Mouse (Mus musculus) frontal cortex, adult 2 months (tissue): ENCODE data around the gene Echs1. TPM values are rescaled to one million over a fixed set of nuclear protein-coding genes. Genes with fewer than 3 reads are reported as not detected.

Source experiments
- DNase-seq, 2 experiments: peaks; one replicate each; pipeline ENCODE4 v3.0.0; 2022; ENCODE audit warnings: low spot score in 1 of 2; ENCODE audit errors: extremely low spot score in 1 of 2
- polyA plus RNA-seq: library from polyadenylated mRNA; depleted of rRNA; stranded (reverse); fragments of >200 nt; gene quantifications from 2 replicates; pipeline ENCODE4 v1.2.3, GENCODE M21; 2012

Gene Echs1
- polyA plus RNA-seq, 1 experiment, result 72.0 TPM

DNA sequence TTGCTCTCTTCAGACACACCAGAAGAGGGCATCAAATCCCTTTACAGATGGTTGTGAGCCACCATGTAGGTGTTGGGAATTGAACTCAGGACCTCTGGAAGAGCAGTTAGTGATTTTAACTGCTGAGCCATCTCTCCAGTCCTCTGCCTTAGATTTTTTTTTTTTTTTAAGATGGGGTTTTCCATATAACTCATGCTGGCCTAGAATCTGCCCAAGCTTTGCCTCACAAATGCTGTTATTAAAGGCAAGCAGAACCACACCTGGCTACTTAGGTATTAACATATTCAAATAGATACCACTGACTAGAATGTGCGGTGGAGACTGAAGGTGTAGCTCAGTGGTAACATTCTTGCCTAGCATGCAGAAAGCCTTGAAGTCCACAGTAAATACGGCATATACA lies 4.2 kb upstream of the Echs1 start:
- no peak for DNase-seq

- peak; percentile 52 to 73 for DNase-seq
Observed at GRCm38 (mm10) chr7:140115583-140116328, 520 bp downstream of the Echs1 start, which contains the start of gene Paox. Gene Paox (plus strand): TSS chr7:140115799.

DNA sequence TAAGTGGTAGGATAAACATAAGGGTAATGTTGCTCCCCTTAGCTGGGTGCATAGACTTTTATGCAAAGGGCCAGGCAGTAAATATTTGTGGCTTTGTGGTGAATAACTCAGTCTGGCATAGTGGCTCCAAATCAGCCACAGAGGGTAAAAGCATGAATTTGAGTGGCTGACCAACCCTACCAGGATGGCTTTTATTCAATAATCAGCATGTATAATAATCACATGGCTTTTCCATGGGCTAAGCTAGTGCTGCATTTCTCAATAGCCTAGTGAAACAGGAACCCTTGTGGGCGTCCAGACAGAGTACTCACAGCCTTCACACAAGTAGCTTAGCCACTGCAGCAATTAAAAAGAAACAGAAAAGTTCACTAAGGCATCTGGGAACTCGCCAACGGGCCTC lies 4.3 kb downstream of the Echs1 start:
- DNase-seq, result no peak

GRCm38 (mm10) chr7:140104009-140104408 lies 12.3 kb downstream of the Echs1 start:
- DNase-seq, result no peak

GRCm38 (mm10) chr7:140101993-140102860 lies 14.0 kb downstream of the Echs1 start, which contains the start of gene Fuom:
Gene Fuom (minus strand): TSS chr7:140102441.
- peak; percentile 79 to 89 for DNase-seq

GRCm38 (mm10) chr7:140101498-140101897 lies 14.8 kb downstream of the Echs1 start:
- no peak for DNase-seq

DNA sequence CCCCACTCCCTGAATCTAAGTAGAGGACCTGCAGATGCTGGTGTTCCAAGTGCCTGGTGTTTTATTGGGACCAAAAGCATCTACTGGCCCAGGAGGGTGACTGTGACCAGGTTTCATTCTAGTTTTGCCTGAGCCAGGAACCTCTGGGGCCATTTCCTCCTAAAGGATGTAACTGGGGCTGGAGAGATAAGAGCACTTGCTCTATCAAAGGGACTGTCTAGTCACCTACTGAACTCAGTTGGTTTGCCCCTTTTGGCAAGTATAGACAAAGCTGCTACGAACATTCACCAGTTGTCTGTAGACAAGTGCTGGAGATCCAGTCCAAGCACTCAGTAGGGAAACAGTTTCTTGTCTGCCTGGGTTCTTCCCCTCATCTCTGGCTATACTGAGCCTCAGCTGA lies 17.8 kb downstream of the Echs1 start:
- no peak for DNase-seq

DNA sequence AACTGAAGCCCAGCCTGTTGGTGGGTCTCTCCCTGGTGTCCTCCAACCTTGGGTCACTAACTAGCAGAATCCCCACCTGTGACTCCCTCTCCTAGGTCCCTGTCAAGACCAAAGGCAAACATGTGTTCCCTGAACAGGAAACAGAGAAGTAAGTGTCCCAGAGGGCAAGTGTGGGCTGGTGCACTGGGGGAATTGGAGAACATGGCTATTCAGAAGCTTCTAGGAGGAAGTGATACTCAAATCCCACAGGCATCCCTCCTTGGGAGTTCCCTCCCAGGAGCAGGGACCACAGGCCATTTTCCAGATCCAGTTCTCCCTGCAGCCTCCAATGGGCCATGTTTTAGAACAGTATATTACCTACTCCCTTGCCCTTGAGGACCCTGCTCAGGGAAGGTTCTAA lies 20.2 kb downstream of the Echs1 start:
- DNase-seq, result no peak

DNA sequence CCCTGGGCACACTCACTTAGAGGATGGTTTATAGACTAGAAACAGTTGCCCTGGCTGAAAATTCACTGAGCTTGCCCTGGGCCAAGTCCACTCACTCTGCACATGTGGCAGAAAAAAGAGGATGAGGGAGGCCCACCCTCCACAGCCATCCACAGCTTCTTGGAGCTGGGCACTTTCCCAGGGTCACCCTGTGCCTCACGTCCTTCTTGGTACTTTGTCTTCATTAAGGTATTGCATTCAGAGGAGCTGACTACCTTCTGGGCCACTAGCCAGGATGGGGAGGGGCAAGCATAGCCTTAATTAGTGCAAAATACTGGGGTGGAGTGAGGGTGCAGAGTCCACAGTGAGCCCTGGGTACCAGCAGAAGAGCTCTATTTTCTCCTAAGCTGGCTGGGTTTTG lies 20.7 kb downstream of the Echs1 start:
- DNase-seq, result no peak

DNA sequence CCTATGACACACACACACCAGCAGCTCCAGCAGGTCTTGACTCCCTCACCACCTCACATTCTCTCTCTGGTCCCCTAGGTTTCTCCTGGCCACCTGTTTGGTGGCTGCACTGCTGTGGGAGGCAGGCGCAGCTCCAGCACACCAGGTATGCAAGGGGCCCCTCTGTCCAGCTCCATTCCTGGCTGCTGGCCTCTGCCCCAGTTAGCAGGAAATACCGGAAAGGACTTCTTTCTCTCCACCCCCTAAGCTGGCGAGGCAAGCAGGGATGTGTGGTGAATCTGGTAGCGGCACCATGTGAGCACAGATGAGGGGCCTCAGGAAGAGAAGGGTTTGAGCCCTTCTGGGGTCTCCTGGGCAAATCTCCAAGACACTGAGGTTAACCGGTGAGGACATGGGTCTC lies 21.3 kb downstream of the Echs1 start:
- no peak for DNase-seq

DNA sequence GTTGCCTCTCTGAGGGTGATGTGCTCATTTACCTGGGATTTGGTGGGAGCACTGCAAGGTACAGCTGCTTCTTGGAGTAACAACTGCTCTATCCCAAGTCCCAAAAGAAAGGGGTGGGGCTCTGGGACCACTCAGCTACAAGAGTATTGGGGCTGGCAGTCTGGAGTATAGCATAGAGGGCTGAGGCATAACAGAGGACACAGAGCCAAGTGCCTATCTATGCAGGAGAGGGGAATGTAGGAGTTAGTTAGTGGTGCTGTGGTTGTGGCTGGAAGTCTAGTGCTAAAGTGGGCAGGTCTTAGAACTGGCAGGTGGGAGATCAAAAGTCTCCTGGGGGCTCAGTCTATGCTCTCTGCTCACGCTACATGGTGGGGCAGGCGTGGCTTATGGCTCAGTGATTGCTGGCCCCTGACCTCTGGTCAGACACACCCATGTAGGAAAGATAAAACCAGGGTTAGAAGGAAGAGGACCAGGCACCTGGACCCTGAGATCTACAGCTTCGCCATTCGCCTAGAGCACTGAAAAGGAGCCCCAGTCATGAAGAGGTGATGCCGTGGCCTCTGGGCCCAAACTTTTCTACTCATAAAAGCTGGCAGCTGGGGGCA lies 23.2 kb downstream of the Echs1 start, which contains the start of gene Prap1:
Gene Prap1, plus strand, starts transcription at position 472 of the 605 bp plus-strand sequence.
- DNase-seq, result no peak

- DNase-seq, result no peak
Observed at GRCm38 (mm10) chr7:140090601-140091000, 25.7 kb downstream of the Echs1 start.

- peak; percentile 93 to 95 for DNase-seq
Observed at GRCm38 (mm10) chr7:140082242-140082678, 34.0 kb downstream of the Echs1 start, which contains the start of gene Caly. Gene Caly (minus strand): TSS chr7:140082548.

- peak in 1 of 2 experiments; percentile 45 for DNase-seq
Observed at GRCm38 (mm10) chr7:140081408-140082241, 34.7 kb downstream of the Echs1 start.

- peak; percentile 89 to 96 for DNase-seq
Observed at GRCm38 (mm10) chr7:140080503-140081156, 35.6 kb downstream of the Echs1 start.

DNA sequence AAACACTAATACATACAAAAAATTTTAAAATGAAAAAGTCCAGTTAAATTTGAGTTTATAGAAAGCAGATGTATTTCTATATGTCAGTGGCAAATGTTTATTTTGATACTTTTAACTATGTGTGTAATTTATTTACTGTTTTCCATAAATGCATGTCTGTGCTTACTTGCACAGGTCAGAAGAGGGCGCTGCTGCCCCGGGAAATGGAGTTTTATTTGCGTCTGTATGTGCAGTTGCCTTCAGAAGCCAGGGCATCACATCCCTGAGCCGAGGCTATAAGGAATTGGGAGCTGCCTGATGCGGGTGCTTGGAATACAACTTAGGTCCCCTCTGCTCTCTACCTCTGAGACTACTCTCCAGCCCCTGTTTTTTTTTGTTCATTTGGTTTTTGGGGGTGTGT lies 37.6 kb downstream of the Echs1 start:
- peak in 1 of 2 experiments; percentile 86 for DNase-seq

DNA sequence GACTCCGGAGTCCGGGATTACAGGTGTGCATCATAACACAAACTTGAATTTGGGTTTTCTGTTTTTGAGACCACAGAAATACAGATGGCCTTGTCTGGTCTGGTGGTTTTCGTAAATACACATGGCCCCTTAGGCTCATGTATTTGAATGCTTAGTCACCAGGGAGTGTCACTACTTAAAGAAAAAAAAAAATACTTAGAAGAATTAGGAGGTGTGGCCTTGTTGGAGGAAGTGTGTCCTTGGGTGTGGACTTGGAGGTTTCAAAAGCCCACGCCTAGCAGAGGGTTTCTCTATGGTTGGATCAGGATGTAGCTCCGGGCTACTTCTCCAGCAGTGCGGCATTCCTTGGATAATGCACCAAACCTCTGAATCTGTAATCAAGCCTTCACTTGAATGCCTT lies 38.6 kb downstream of the Echs1 start:
- DNase-seq, result no peak

DNA sequence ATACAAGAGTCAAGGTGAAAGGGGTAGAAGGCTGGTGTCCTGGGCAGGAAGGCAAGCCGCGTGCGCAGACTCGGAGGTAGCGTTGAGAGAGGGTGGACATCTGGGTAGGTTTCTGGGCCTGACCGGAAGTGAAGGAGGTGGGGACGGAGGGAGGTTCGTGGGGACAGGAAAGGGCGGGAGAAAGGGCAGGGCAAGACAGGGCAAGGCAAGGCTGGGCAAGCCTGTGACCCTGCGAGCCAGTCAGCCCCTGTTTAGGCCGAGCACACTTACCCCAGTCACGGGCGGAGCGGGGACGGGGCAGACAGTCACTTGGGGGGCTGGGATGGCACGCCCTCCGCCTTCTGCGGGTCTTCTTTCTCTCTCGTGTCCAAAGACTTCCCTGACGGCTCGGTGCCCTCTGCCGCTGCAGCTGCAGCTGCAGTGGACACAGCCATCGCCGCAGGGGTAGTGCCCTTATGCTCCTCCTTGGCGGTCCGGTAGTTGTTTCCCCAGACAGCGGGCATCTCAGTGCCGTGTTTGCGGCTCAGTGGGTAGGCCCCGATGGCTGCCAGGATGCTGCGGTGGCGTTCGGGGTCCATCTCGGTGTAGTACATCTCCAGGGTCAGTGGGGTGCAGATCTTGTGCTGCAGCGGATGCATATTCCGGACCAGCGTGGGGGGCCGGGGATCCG lies 46.1 kb downstream of the Echs1 start:
- no peak for DNase-seq

DNA sequence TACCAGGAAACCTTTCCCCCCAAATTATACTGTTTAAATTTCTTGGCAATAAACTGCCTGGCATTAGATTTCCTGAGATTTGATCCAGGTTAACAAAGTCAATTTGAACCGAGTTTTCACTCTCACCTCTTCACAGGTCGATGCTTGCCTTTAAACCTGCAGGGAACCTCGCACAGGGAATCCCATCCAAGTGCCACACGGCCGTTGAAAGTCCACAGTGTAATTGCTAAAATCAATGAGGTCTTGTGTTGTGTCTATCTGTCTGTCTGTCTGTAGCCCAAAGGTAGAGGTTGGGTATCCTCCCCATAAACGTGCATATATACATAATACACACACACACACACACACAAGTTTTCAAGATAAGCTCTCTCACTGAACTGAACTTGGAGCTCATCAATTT lies 48.9 kb downstream of the Echs1 start:
- no peak for DNase-seq
